Mouse (Mus musculus) C3H10T1/2 (cell line): ENCODE results near the gene Syngr1. TPM values are rescaled to one million over a fixed set of nuclear protein-coding genes. Genes with fewer than 3 reads are reported as not detected.

ENCODE experiments used
- polyA plus RNA-seq, 2 experiments: library from polyadenylated mRNA; unstranded; fragments of >200 nt; fragmentation: generic; extraction: Trizol; gene quantifications; one replicate each; pipeline ENCODE4 v1.2.1; 2012; ENCODE audit warnings: missing spikeins in 2 of 2

Syngr1 gene
- polyA plus RNA-seq: 1 to 10 TPM; 2.6 to 3.1 TPM

DNA sequence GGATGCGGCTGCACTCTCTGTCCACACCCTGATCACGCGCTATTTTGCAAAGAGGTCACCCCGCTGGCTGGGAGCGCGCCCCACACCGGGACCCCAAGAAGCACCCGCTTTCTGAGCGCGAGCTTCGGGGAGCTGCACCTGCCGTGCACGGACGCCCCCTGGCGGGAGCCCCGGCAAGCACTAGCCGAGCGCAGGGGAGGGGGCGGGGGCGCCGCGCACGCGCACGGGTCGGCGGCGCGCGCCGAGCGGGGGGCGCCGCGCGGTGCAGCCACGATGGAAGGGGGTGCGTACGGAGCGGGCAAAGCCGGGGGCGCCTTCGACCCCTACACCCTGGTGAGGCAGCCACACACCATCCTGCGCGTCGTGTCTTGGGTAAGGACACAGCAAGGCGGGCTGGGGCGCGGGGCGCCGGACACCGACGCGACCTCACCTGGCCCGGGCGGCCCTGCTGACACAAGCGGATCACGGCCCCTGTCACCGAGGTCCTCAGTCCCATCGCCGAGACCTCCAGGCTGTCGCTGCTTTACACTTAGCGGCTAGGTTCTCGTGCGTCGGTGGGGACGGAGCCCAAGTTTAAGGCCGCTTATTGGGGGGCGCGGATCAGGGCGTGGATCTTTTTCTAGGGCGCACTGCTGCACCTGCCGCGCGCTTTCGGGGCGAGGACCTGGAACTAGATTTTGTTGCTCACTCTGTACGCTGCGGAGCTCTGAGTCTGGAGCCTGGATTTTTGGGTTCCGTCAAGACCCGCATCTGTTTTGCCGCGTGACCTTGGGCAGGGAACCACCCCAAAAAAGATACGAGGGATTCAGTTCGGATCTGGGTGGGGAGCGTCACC lies at the start of gene Syngr1, which contains the start of gene Rpl3:
Gene Syngr1 (plus strand): TSS at position 214 of the 835 bp plus-strand sequence.
Gene Rpl3 (minus strand): TSS at position 748 of the 835 bp plus-strand sequence.

DNA sequence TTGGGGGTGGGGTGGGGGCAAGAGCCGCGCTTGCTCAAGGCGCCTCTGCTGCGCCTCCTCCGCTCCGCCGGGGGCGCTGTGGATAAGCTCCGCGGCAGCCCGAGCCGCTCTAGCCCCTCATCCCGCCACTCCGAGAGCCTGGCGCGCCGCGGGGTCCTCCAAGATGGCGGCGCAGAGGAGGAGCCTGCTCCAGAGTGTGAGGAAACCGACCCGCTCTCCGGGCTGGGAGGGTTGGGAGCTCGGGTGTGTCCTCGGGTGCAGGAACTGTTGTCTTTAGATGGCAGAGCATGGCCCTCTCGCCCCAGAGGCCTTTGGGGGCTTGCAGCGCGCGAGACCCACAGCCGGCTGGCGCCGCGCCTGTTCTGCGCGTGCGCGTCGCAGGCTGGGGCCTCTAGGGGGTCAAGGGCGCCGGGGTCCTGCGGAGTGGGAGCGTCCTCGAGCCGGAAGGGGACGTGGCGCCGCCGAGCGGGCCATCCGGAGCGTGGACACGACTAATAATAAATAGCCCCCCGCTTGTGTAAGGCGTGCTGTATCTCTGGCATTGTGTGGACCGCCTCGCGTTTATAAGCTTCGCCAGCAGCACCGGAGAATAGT lies 42.0 kb downstream of the Syngr1 start, which contains the start of gene Tab1:
Gene Tab1 (plus strand): TSS at position 135 of the 594 bp plus-strand sequence.

Other genes with a start within 250 kb of the Syngr1 start
- gene Apobec3, start 199.7 kb upstream of the Syngr1 start, polyA plus RNA-seq: 10 to 100 TPM; 13.0 to 41.5 TPM
- gene Cbx7, start 120.2 kb upstream of the Syngr1 start, polyA plus RNA-seq: 1 to 10 TPM in 1 of 2 experiments, under 1 TPM in 1; 0.75 to 5.3 TPM
- 10 to 100 TPM in 1 of 2 experiments, 1 to 10 TPM in 1; 6.5 to 19.0 TPM for gene Pdgfb, start 76.4 kb upstream of the Syngr1 start, polyA plus RNA-seq
- 1,000 to 10,000 TPM; 1,331 to 1,929 TPM for gene Rpl3, start 534 bp downstream of the Syngr1 start, polyA plus RNA-seq
- 10 to 100 TPM; 14.0 to 40.8 TPM for gene Tab1, start 41.8 kb downstream of the Syngr1 start, polyA plus RNA-seq
- 10 to 100 TPM in 1 of 2 experiments, under 1 TPM in 1; 0.87 to 14.9 TPM for gene Mgat3, start 82.4 kb downstream of the Syngr1 start, polyA plus RNA-seq
- gene Mief1, start 142.7 kb downstream of the Syngr1 start, polyA plus RNA-seq: 10 to 100 TPM in 1 of 2 experiments, 1 to 10 TPM in 1; 3.2 to 12.6 TPM
- gene AC140267.1, start 144.5 kb downstream of the Syngr1 start, polyA plus RNA-seq: not detected
- gene Atf4, start 163.8 kb downstream of the Syngr1 start, polyA plus RNA-seq: 100 to 1,000 TPM in 1 of 2 experiments, 10 to 100 TPM in 1; 57.6 to 171 TPM
- gene Rps19bp1, start 173.0 kb downstream of the Syngr1 start, polyA plus RNA-seq: 100 to 1,000 TPM in 1 of 2 experiments, 10 to 100 TPM in 1; 99.4 to 175 TPM
- gene Cacna1i, start 195.9 kb downstream of the Syngr1 start, polyA plus RNA-seq: under 1 TPM in 1 of 2 experiments, not detected in 1; under 0.01 TPM